Mouse (Mus musculus) brown adipose tissue, adult 24 weeks (tissue): ENCODE results near the gene Chat. TPM values are rescaled to one million over a fixed set of nuclear protein-coding genes. Genes with fewer than 3 reads are reported as not detected.

Experiments used
- H3K27ac ChIP-seq: fragments of 200-500 bp; replicated peaks from 2 replicates; pipeline ENCODE4 v1.5.1; 2012; ENCODE audit warnings: low read depth, mild to moderate bottlenecking, low read length
- H3K4me1 ChIP-seq: fragments of 200-500 bp; 2 replicates; pipeline ENCODE4 v1.6.1; 2012; ENCODE audit warnings: low read length, mixed read lengths; ENCODE audit not compliant: control insufficient read depth, insufficient read depth, insufficient read length
- H3K4me3 ChIP-seq: fragments of 200-500 bp; 2 replicates; pipeline ENCODE4 v1.5.1; 2012; ENCODE audit warnings: low read depth, mild to moderate bottlenecking, low read length, moderate library complexity; ENCODE audit not compliant: insufficient read depth
- polyA plus RNA-seq: library from polyadenylated mRNA; stranded (reverse); fragments of >200 nt; gene quantifications from 2 replicates; pipeline ENCODE4 v1.2.4, GENCODE M21; 2012; ENCODE audit not compliant: missing spikeins, insufficient read depth, insufficient read length

The Chat gene
- polyA plus RNA-seq = not detected in 2 replicates

- Histone ChIP-seq H3K27ac (no peak within 1 kb of the TSS), H3K4me1 (no peaks in the 10 kb centered on the region), H3K4me3 (no peak within 1 kb of the TSS)
These were observed at the start of gene Chat for GRCm38 (mm10) chr14:32465889-32466288. Gene Chat (minus strand): TSS chr14:32465989.

DNA sequence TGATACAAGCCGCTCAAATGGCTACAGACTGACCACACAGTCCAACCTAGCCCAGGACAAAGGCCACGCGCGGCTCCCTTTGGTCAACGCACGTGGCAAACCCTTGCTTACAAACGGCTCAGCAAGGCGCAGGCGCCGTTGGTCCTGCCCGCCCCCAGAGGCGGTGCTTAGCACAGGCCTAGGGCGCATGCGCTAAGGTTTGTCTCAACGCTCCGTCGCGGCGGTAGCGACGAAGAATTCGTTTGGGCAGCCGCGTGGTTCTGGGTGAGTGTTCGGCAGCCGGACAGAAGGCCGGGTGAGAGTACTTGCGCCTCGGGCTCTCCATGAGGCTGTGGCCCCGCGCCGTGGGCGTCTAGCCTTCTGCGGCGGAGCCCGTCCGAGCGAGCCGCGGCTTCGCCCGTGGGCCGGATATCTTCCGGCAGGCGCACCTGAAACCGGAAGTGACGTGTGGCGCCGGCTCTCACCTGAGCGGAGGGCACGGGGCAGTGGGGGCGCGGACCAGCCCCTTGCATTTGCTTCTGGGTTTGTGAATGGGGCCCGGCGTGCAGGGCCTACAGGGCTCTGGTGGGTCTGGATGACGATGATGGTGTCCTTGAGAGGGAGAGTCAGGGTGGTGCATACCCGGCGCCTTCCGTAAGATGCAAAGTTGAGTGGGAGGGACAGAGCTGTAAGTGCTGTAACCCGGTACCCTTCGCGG, 47.7 kb upstream of the Chat start, which contains the start of gene Ercc6:
Ercc6 (plus strand) TSS at position 186 of the 697 bp plus-strand sequence.
- Histone ChIP-seq H3K4me1 (0 out of 2 replicates have a peak, but pooled peaks cover 5% of the 10 kb centered on the region), H3K4me3 (peak within 1 kb of the TSS; percentile 90), H3K27ac (no peak within 1 kb of the TSS)

DNA sequence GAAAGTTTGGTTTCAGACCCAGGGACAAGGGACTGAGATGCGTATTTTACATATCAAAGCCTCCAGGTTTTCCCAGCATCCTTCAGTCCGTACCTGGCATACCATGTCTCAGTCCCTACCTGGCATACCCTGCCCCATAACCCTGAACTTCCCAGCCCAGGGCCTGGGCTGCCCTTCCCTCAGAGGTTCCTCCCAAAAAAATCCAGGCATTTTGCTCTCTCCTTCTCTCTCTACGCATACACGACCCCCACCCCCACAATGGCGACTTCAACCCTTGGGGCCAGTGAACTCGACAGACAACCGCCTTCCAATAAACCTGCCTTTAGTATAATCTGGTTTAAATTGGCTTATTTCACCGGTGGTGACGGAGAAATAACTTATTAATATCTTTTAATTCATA, 47.1 kb upstream of the Chat start:
- no peak overlapping the region for H3K27ac ChIP-seq
- H3K4me1 ChIP-seq = 0 out of 2 replicates have a peak, but pooled peaks cover 5% of the 10 kb centered on the region
- H3K4me3 ChIP-seq = no peak overlapping the region

GRCm38 (mm10) chr14:32509443-32509961, 43.7 kb upstream of the Chat start:
- no peak overlapping the region for H3K27ac ChIP-seq
- 0 out of 2 replicates have a peak, but pooled peaks cover 3% of the 10 kb centered on the region for H3K4me1 ChIP-seq
- H3K4me3 ChIP-seq = no peak overlapping the region

GRCm38 (mm10) chr14:32508105-32508835, 42.5 kb upstream of the Chat start:
- Histone ChIP-seq H3K4me1 (0 out of 2 replicates have a peak, but pooled peaks cover 3% of the 10 kb centered on the region), H3K4me3 (no peak overlapping the region)

GRCm38 (mm10) chr14:32507216-32507615, 41.4 kb upstream of the Chat start:
- no peak overlapping the region for H3K27ac ChIP-seq
- no peak overlapping the region for H3K4me3 ChIP-seq
- H3K4me1 ChIP-seq = no peaks in the 10 kb centered on the region

More at GRCm38 (mm10) chr14:32508105-32508835, 42.5 kb upstream of the Chat start:
- H3K27ac ChIP-seq = no peak overlapping the region

GRCm38 (mm10) chr14:32506329-32506728, 40.5 kb upstream of the Chat start:
- H3K27ac ChIP-seq = no peak overlapping the region
- H3K4me3 ChIP-seq = no peak overlapping the region
- H3K4me1 ChIP-seq = no peaks in the 10 kb centered on the region

DNA sequence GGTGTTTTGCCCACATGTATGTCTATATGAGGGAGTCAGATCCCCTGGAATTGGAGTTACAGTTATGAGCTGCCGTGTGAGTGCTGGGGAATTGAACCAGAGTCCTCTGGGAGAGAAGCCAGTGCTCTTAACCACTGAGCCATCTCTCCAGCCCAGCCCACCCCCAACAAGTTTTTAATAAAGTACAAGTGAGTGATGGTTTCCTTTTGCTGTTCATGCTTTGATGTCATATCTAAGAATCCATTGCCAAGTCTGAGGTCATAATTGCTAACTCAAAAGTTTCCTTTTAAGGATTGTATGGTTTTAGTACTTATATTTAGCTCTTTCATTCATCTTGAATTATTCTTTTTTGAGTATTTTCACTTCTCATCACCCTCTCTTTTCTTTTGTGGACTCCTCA, 38.1 kb upstream of the Chat start:
- no peak overlapping the region for H3K4me3 ChIP-seq
- no peak overlapping the region for H3K27ac ChIP-seq
- H3K4me1 ChIP-seq = no peaks in the 10 kb centered on the region

GRCm38 (mm10) chr14:32502764-32503688, 37.2 kb upstream of the Chat start:
- Histone ChIP-seq H3K4me3 (no peak overlapping the region), H3K27ac (no peak overlapping the region), H3K4me1 (no peaks in the 10 kb centered on the region)

- no peak overlapping the region for H3K4me3 ChIP-seq
- no peaks in the 10 kb centered on the region for H3K4me1 ChIP-seq
- no peak overlapping the region for H3K27ac ChIP-seq
These were observed 35.5 kb upstream of the Chat start for GRCm38 (mm10) chr14:32501303-32501702.

DNA sequence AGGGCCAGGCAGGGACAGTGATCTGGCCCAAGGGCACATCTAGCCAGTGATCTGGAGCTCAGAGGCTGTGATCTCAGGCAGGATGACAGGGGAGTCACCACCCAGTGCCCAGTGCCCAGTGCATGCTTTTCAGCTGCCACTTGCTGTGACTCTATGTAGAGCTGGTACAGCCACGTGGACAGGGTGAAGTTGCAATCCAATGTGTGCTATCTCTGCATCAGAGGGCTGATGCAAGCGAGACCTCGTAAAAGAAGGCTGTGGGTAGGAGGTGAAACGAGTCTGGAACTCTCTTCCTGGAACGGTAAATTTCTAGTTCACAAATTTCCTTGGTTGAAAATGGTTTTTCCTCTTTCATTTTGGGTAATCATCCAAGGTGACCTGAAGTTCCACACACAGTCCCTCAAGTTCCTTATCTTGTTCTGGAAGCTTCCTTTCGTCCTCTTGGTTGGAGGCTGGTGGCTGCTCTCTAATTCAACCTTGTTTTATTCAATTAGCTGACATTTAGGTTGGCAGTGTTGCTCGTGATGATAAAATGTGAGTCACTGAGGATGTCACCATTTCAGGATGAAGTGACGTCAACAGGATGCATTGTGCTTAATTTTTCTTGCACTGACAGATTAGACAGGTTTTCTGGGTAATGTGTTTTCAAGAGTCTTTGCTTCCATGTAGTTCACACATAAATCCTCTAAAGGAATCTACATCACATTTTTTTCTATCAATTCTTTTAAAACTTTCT, 30.5 kb upstream of the Chat start:
- no peak overlapping the region for H3K4me3 ChIP-seq
- no peaks in the 10 kb centered on the region for H3K4me1 ChIP-seq
- no peak overlapping the region for H3K27ac ChIP-seq

DNA sequence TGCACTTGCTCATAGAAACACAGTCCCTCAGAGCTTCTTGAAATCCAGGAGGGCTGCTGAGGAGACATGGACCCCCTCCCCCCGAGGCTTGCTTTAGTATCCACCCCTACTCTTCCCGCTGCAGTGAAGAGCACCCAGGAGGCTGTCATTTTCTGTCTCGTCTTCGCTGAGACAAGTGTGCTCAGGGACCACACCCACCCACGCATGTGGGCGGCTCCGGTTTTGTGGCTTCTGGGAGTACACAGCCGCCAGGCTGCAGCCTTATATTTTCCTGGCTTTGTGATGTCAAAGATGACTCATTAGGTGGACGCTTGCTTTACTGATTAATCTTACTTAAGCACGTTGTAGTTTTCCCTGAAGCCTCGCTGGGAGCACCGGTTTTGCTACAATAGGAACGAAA, 26.7 kb upstream of the Chat start:
- Histone ChIP-seq H3K27ac (no peak overlapping the region), H3K4me1 (no peaks in the 10 kb centered on the region), H3K4me3 (no peak overlapping the region)

- Histone ChIP-seq H3K27ac (no peak overlapping the region), H3K4me3 (no peak overlapping the region), H3K4me1 (no peaks in the 10 kb centered on the region)
These were observed 16.3 kb upstream of the Chat start for GRCm38 (mm10) chr14:32482061-32482460.

- H3K4me3 ChIP-seq = no peak overlapping the region
- no peaks in the 10 kb centered on the region for H3K4me1 ChIP-seq
- no peak overlapping the region for H3K27ac ChIP-seq
These were observed 11.8 kb upstream of the Chat start for GRCm38 (mm10) chr14:32477581-32477980.
